Mouse (Mus musculus) midbrain, embryonic 11.5 days (tissue): Measurements from ENCODE around the gene Srd5a3. TPM values are rescaled to one million over a fixed set of nuclear protein-coding genes. Genes with fewer than 3 reads are reported as not detected.
A peak's percentile ranks its signal among the peaks of the same experiment; 100 is the strongest.

Experiments used
- ATAC-seq: fragments of 200-750 bp; cut with Nextera tagmentation; 2 replicates; pipeline ENCODE4 v1.8.0; 2017; ENCODE audit warnings: moderate TSS enrichment, moderate library complexity; ENCODE audit not compliant: low FRiP score
- DNase-seq: peaks from one replicate; pipeline ENCODE4 v3.0.0; 2015; ENCODE audit warnings: low spot score; ENCODE audit errors: missing footprints
- H3K27ac ChIP-seq: fragments of 300-500 bp; sonication (generic); 2 replicates; pipeline ENCODE4 v1.5.1; 2014; ENCODE audit warnings: low read depth, low read length
- H3K27me3 ChIP-seq: fragments of 300-500 bp; sonication (generic); 2 replicates; pipeline ENCODE4 v1.6.1; 2014; ENCODE audit warnings: mild to moderate bottlenecking, low read length, moderate library complexity, mixed read lengths; ENCODE audit not compliant: control insufficient read depth, insufficient read depth
- H3K36me3 ChIP-seq: fragments of 300-500 bp; sonication (generic); 2 replicates; pipeline ENCODE4 v1.6.1; 2014; ENCODE audit warnings: mild to moderate bottlenecking, low read length, moderate library complexity, mixed read lengths; ENCODE audit not compliant: control insufficient read depth, insufficient read depth
- H3K4me1 ChIP-seq: fragments of 300-500 bp; sonication (generic); 2 replicates; pipeline ENCODE4 v1.6.1; 2014; ENCODE audit warnings: low read length; ENCODE audit not compliant: control insufficient read depth, insufficient read depth
- H3K4me2 ChIP-seq: fragments of 300-500 bp; sonication (generic); 2 replicates; pipeline ENCODE4 v1.6.1; 2014; ENCODE audit warnings: mild to moderate bottlenecking, moderate library complexity
- H3K4me3 ChIP-seq: fragments of 300-500 bp; sonication (generic); 2 replicates; pipeline ENCODE4 v1.5.1; 2014; ENCODE audit warnings: low read depth, low read length
- H3K9ac ChIP-seq: fragments of 300-500 bp; sonication (generic); 2 replicates; pipeline ENCODE4 v1.6.1; 2014; ENCODE audit warnings: low read length
- H3K9me3 ChIP-seq: fragments of 300-500 bp; sonication (generic); 2 replicates; pipeline ENCODE4 v1.6.1; 2016; ENCODE audit warnings: low read length; ENCODE audit not compliant: control insufficient read depth
- WGBS: fragments of 180-500 bp; shearing (Covaris S2); extraction: QIAGEN DNeasy Blood & Tissue Kit; methylation state at CpG from one replicate; pipeline ENCODE4 v1.1.7; 2014; 5-methylcytosine and 5-hydroxymethylcytosine counted together
- polyA plus RNA-seq: library from polyadenylated mRNA; unstranded; fragments of >200 nt; fragmentation: Nextera tagmentation; extraction: Ambion mirVana; gene quantifications from 2 replicates; pipeline ENCODE4 v1.2.1, GENCODE M21; 2014

Srd5a3 gene
- polyA plus RNA-seq, 1 experiment from 2014 or later: 14.2 TPM

DNA sequence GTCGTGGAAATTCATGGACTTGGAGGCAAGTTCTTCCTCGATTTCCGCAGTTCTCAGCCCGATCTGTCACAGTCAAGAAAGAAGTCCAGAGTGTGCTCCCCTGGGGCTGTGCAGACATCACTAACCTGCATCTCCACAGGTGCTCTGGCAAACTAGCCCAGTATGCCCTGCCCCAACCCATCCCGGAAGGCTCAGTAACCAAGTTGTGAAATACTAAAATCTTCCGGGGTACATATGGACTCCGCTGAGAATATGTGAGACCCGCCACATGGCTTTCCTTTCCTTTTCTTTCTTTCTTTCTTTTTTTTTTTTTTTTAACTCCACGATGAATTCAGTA, 627 bp downstream of the Srd5a3 start:
- Histone ChIP-seq H3K4me2 (peak overlapping the region; percentile 87), H3K27me3 (no peaks in the 10 kb centered on the region; the same call in 1 of the 2 replicates), H3K9me3 (no peaks in the 10 kb centered on the region), H3K27ac (no peak overlapping the region; the same call in 1 of the 2 replicates), H3K36me3 (no peaks in the 10 kb centered on the region), H3K4me1 (peaks cover 12% of the 10 kb centered on the region), H3K9ac (peak overlapping the region; percentile 85), H3K4me3 (peak overlapping the region; percentile 66)
- DNase-seq (no peak), ATAC-seq (peak; percentile 49)
- WGBS: 12% methylated on average over 9 of the region's 9 CpGs

DNA sequence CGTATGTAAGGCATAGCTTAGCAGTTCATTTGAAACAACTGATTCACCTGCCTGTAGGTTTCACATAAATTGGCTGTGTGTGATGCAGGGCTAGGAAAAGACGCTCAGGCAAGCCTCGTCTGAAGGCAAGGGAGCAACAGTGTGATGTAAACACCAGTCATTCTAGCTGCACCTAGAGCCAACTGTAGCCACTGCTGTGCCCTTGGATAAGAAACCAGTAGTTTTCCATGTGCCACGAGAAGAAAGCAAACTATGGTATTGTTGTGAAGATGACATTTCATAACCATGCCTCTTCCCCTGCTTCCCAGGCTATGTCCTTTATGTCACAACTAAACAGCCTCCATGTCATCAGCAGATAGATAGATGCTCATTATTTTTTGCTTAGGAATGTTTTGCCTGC, 3.3 kb downstream of the Srd5a3 start:
- Histone ChIP-seq H3K4me2 (no peak overlapping the region), H3K9ac (no peak overlapping the region), H3K36me3 (no peaks in the 10 kb centered on the region), H3K4me3 (no peak overlapping the region), H3K27me3 (no peaks in the 10 kb centered on the region; the same call in 1 of the 2 replicates), H3K4me1 (peaks cover 11% of the 10 kb centered on the region), H3K27ac (no peak overlapping the region), H3K9me3 (no peaks in the 10 kb centered on the region)
- 90% methylated on average over 4 of the region's 4 CpGs for WGBS
- ATAC-seq: no peak
- DNase-seq: no peak

DNA sequence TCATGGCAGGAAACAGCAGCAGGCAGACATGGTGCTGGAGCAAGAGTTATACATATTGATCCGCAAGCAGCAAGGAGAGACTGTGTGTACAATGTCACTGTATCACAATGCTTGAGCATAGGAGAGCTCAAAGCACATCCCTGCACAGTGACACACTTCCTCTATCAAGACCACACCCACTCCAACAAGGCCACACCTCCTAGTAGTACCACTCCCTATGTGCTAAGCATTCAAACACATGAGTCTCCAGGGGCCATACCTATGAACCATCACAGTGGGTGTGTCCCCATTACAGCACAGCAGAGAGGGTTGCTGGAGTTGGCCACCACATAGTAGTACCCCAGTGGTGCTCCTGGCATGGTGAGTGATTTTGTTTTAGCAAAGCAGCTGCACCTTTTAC, 6.3 kb downstream of the Srd5a3 start:
- DNase-seq (no peak), ATAC-seq (no peak)
- 89% methylated on average over 1 of the region's 1 CpGs for WGBS

DNA sequence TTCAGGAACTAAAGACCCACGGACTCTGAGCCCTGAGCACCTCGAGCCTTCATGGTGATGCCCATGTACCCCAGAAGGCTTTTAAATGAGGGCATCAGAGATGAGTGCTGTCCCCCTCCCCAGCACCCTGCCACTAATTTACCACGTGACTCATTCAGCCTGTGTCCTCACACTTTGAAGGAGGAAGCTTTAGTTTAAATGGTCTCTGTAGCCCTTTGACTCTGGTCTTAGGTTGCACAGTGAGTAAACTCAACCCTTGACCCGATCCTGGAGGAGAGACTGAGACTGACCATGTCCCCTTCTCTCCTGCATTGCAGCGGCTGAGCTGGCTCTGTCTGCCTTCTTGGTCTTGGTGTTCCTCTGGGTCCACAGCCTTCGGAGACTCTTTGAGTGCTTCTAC, 9.4 kb downstream of the Srd5a3 start:
- Histone ChIP-seq H3K4me2 (no peak overlapping the region), H3K9me3 (no peaks in the 10 kb centered on the region), H3K4me1 (no peaks in the 10 kb centered on the region), H3K9ac (no peak overlapping the region), H3K4me3 (no peak overlapping the region), H3K27ac (no peak overlapping the region), H3K36me3 (peaks cover 3% of the 10 kb centered on the region; the same call in 1 of the 2 replicates), H3K27me3 (no peaks in the 10 kb centered on the region)
- WGBS: 92% methylated on average over 6 of the region's 6 CpGs
- ATAC-seq (no peak), DNase-seq (no peak)

More for the DNA sequence above, 6.3 kb downstream of the Srd5a3 start:
- H3K36me3 ChIP-seq: peaks cover 3% of the 10 kb centered on the region; the same call in 1 of the 2 replicates
- H3K27me3 ChIP-seq: no peaks in the 10 kb centered on the region
- no peak overlapping the region for H3K9ac ChIP-seq
- H3K4me3 ChIP-seq: no peak overlapping the region
- no peak overlapping the region for H3K27ac ChIP-seq
- no peaks in the 10 kb centered on the region for H3K9me3 ChIP-seq
- no peaks in the 10 kb centered on the region for H3K4me1 ChIP-seq
- no peak overlapping the region for H3K4me2 ChIP-seq

DNA sequence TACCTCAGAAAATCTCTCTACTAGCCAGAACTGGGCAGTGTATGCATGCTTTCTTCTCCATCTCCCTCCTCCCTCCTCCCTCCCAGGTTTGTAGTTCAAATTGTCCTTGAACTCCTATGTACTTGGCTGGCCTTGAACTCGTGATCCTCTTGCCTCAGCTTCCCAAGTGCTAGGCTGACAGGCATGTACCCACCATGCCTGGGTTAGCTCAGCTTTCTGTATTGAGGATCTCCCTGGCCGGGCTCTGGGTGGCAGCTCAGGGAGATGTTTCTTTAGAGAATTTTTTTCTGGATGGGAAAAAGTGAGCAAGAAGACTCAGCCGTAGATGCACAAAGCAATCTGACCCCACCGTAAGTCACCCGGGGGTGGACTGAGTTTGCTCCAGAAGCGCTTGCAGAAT, 12.9 kb downstream of the Srd5a3 start:
- no peaks in the 10 kb centered on the region for H3K9me3 ChIP-seq
- no peaks in the 10 kb centered on the region for H3K27me3 ChIP-seq
- DNase-seq (no peak), ATAC-seq (no peak)
- no peak overlapping the region for H3K9ac ChIP-seq
- H3K27ac ChIP-seq: no peak overlapping the region
- H3K36me3 ChIP-seq: peaks cover 3% of the 10 kb centered on the region; the same call in 1 of the 2 replicates
- H3K4me3 ChIP-seq: no peak overlapping the region
- H3K4me2 ChIP-seq: no peak overlapping the region
- 93% methylated on average over 6 of the region's 6 CpGs for WGBS
- no peaks in the 10 kb centered on the region for H3K4me1 ChIP-seq

DNA sequence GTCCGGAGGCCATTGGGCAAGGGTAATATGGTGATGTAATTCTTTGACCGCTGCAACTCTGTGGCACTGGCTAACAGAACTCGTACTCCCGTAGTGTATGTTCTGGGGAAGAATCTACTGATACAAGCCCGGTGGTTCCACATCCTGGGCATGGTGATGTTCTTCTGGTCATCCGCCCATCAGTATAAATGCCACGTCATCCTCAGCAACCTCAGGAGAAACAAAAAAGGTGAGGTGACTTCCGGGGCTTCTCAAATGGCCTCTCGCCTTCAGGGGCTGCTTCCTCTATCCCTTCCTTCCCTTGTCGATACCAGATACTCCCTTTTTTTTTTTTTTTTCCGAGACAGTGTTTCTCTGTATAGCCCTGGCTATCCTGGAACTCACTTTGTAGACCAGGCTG, 13.4 kb downstream of the Srd5a3 start:
- H3K27ac ChIP-seq: no peak overlapping the region
- H3K9me3 ChIP-seq: no peaks in the 10 kb centered on the region
- DNase-seq (no peak), ATAC-seq (no peak)
- H3K27me3 ChIP-seq: no peaks in the 10 kb centered on the region
- no peak overlapping the region for H3K4me3 ChIP-seq
- no peaks in the 10 kb centered on the region for H3K4me1 ChIP-seq
- no peak overlapping the region for H3K4me2 ChIP-seq
- 93% methylated on average over 11 of the region's 11 CpGs for WGBS
- peaks cover 3% of the 10 kb centered on the region; the same call in 1 of the 2 replicates for H3K36me3 ChIP-seq
- no peak overlapping the region for H3K9ac ChIP-seq

DNA sequence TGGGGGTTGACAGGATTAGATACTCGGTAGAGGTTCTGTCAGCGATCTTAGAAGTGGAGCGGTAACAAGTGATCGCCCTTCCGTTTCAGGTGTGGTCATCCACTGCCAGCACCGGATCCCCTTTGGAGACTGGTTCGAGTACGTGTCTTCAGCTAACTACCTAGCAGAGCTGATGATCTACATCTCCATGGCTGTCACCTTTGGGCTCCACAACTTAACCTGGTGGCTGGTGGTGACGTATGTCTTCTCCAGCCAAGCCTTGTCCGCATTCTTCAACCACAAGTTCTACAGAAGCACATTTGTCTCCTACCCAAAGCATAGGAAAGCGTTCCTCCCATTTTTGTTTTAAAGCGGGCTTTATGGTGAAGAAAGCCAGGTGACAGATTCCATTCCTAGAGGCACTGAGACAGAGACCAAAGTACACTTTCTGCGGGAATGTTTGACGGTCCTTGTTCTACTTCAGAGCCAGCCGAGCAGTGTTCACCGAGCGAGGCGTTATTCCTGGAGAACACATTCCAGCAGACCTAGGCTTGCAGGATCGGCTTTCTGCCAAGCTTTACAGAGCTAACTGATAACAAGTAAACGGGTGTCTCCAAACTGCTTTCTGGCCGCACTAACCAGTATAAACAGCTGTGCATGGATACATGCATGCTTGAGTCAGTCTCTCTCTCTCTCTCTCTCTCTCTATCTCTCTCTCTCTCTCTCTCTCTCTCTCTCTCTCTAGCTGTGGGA, 14.5 kb downstream of the Srd5a3 start:
- ATAC-seq (no peak), DNase-seq (no peak)
- Histone ChIP-seq H3K4me1 (no peaks in the 10 kb centered on the region), H3K27ac (no peak overlapping the region), H3K9me3 (no peaks in the 10 kb centered on the region), H3K4me2 (no peak overlapping the region), H3K27me3 (no peaks in the 10 kb centered on the region), H3K36me3 (no peaks in the 10 kb centered on the region), H3K9ac (no peak overlapping the region), H3K4me3 (no peak overlapping the region)
- 93% methylated on average over 21 of the region's 21 CpGs for WGBS

DNA sequence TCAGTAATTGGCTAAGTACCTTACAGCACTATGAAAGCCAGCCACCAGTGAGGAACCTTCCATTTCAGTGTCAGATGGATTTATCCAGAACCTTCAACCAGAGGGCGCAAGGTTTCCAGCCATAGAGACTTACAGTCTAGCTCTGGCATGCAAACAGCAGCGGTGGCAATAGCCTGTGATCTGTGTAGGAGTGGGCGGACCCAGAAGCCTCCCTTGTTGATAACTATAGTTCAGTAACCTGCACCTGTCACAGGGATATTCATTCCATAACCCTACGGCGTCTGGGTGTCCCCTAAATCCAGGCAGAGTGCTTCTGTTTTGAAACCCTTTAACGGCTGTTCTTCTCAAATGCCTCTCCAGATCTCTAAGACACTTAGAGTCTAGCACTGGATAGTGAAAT, 19.5 kb downstream of the Srd5a3 start:
- Histone ChIP-seq H3K4me1 (no peaks in the 10 kb centered on the region; the same call in 1 of the 2 replicates), H3K36me3 (no peaks in the 10 kb centered on the region), H3K27me3 (no peaks in the 10 kb centered on the region), H3K27ac (no peak overlapping the region), H3K4me2 (no peak overlapping the region), H3K9ac (no peak overlapping the region), H3K9me3 (no peaks in the 10 kb centered on the region), H3K4me3 (no peak overlapping the region)
- no peak for ATAC-seq
- 85% methylated on average over 6 of the region's 6 CpGs for WGBS
- no peak for DNase-seq

DNA sequence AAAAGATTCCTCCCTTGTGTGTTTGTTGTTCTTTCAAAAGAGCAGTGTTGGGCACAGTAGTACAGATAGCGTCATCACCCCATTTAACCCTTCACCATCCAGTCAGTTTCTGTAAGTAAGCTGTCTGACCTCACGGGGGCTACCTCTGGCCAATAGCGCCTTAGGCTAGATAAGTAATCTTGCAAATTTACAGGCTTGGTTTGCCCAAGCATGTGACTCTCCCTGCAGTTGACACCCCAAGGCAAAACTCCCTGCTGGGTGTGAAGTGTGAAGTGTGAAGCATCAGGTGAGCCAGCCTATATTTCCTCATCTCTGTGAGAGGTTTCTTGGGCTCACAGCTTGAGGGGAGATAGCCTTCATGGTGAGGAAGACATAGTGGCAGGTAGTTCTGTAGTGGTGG, 20.0 kb downstream of the Srd5a3 start:
- no peak for DNase-seq
- no peak overlapping the region for H3K4me2 ChIP-seq
- no peaks in the 10 kb centered on the region for H3K36me3 ChIP-seq

More for the DNA sequence above, 20.0 kb downstream of the Srd5a3 start:
- no peaks in the 10 kb centered on the region for H3K9me3 ChIP-seq
- H3K9ac ChIP-seq: no peak overlapping the region
- 81% methylated on average over 3 of the region's 3 CpGs for WGBS
- no peak overlapping the region for H3K4me3 ChIP-seq
- no peak for ATAC-seq
- H3K27me3 ChIP-seq: no peaks in the 10 kb centered on the region
- H3K4me1 ChIP-seq: no peaks in the 10 kb centered on the region; the same call in 1 of the 2 replicates
- H3K27ac ChIP-seq: no peak overlapping the region
